Mouse (Mus musculus): ENCODE data around the gene Zfp369. TPM values are rescaled to one million over a fixed set of nuclear protein-coding genes. Genes with fewer than 3 reads are reported as not detected.

Gene Zfp369
- polyA plus RNA-seq (2012), result 0.56 and 0.70 TPM in 2 replicates

- H3K4me1 ChIP-seq (ENCODE audit: control insufficient read depth), result peaks cover 29% of the 10 kb centered on the region
- no peaks in the 10 kb centered on the region for H3K9me3 ChIP-seq (ENCODE audit: control insufficient read depth, low read length)
- TF ChIP-seq TAL1 (IDR thresholded peaks at IDR 0.05; ENCODE audit: low read length) (no peak), GATA1 (IDR thresholded peaks at IDR 0.05; ENCODE audit: low read length) (0 out of 2 replicates have a peak, but pooled peaks have one; percentile 10)
- H3K36me3 ChIP-seq (ENCODE audit: control insufficient read depth), result no peaks in the 10 kb centered on the region
- H3K4me3 ChIP-seq (replicated peaks), result peak within 1 kb of the TSS; percentile 88
- H3K27me3 ChIP-seq (ENCODE audit: control insufficient read depth), result no peaks in the 10 kb centered on the region
These were observed at the start of gene Zfp369 for GRCm38 (mm10) chr13:65278383-65279341. Gene Zfp369, plus strand, starts transcription at chr13:65278814.

GRCm38 (mm10) chr13:65237211-65237610 lies 41.4 kb upstream of the Zfp369 start:
- Histone ChIP-seq H3K4me3 (replicated peaks) (no peak overlapping the region), H3K9me3 (ENCODE audit: control insufficient read depth, low read length) (peaks cover 8% of the 10 kb centered on the region), H3K27me3 (ENCODE audit: control insufficient read depth) (no peaks in the 10 kb centered on the region), H3K36me3 (ENCODE audit: control insufficient read depth) (no peaks in the 10 kb centered on the region; the same call in 1 of the 2 replicates), H3K4me1 (ENCODE audit: control insufficient read depth) (peaks cover 23% of the 10 kb centered on the region)
- no peak for TF ChIP-seq GATA1 (IDR thresholded peaks at IDR 0.05; ENCODE audit: low read length)
- no peak for TF ChIP-seq TAL1 (IDR thresholded peaks at IDR 0.05; ENCODE audit: low read length)

GRCm38 (mm10) chr13:65240509-65241098 lies 38.0 kb upstream of the Zfp369 start:
- no peaks in the 10 kb centered on the region for H3K27me3 ChIP-seq (ENCODE audit: control insufficient read depth)
- H3K36me3 ChIP-seq (ENCODE audit: control insufficient read depth), result peaks cover 15% of the 10 kb centered on the region
- H3K4me1 ChIP-seq (ENCODE audit: control insufficient read depth), result peaks cover 30% of the 10 kb centered on the region
- TF ChIP-seq TAL1 (IDR thresholded peaks at IDR 0.05; ENCODE audit: low read length) (no peak), GATA1 (IDR thresholded peaks at IDR 0.05; ENCODE audit: low read length) (no peak)
- H3K9me3 ChIP-seq (ENCODE audit: control insufficient read depth, low read length), result peaks cover 10% of the 10 kb centered on the region
- H3K4me3 ChIP-seq (replicated peaks), result peak overlapping the region; percentile 99

GRCm38 (mm10) chr13:65241099-65241626 lies 37.5 kb upstream of the Zfp369 start:
- Histone ChIP-seq H3K4me1 (ENCODE audit: control insufficient read depth) (peaks cover 30% of the 10 kb centered on the region), H3K36me3 (ENCODE audit: control insufficient read depth) (peaks cover 21% of the 10 kb centered on the region), H3K9me3 (ENCODE audit: control insufficient read depth, low read length) (peaks cover 16% of the 10 kb centered on the region)

GRCm38 (mm10) chr13:65241627-65242318 lies 36.8 kb upstream of the Zfp369 start:
- H3K4me1 ChIP-seq (ENCODE audit: control insufficient read depth), result peaks cover 30% of the 10 kb centered on the region
- TF ChIP-seq GATA1 (IDR thresholded peaks at IDR 0.05; ENCODE audit: low read length) (no peak), TAL1 (IDR thresholded peaks at IDR 0.05; ENCODE audit: low read length) (no peak)

More at GRCm38 (mm10) chr13:65241099-65241626, 37.5 kb upstream of the Zfp369 start:
- TF ChIP-seq TAL1 (IDR thresholded peaks at IDR 0.05; ENCODE audit: low read length) (no peak), GATA1 (IDR thresholded peaks at IDR 0.05; ENCODE audit: low read length) (0 out of 2 replicates have a peak, but pooled peaks have one; percentile 9)
- peak overlapping the region; percentile 99 for H3K4me3 ChIP-seq (replicated peaks)
- H3K27me3 ChIP-seq (ENCODE audit: control insufficient read depth), result no peaks in the 10 kb centered on the region

GRCm38 (mm10) chr13:65242319-65242787 lies 36.3 kb upstream of the Zfp369 start:
- peaks cover 30% of the 10 kb centered on the region for H3K4me1 ChIP-seq (ENCODE audit: control insufficient read depth)
- TF ChIP-seq TAL1 (IDR thresholded peaks at IDR 0.05; ENCODE audit: low read length), result no peak
- TF ChIP-seq GATA1 (IDR thresholded peaks at IDR 0.05; ENCODE audit: low read length), result no peak
- H3K27me3 ChIP-seq (ENCODE audit: control insufficient read depth), result no peaks in the 10 kb centered on the region
- peaks cover 9% of the 10 kb centered on the region for H3K9me3 ChIP-seq (ENCODE audit: control insufficient read depth, low read length)
- peaks cover 25% of the 10 kb centered on the region for H3K36me3 ChIP-seq (ENCODE audit: control insufficient read depth)
- H3K4me3 ChIP-seq (replicated peaks), result peak overlapping the region; percentile 99

More at GRCm38 (mm10) chr13:65241627-65242318, 36.8 kb upstream of the Zfp369 start:
- peaks cover 21% of the 10 kb centered on the region for H3K36me3 ChIP-seq (ENCODE audit: control insufficient read depth)
- H3K9me3 ChIP-seq (ENCODE audit: control insufficient read depth, low read length), result peaks cover 14% of the 10 kb centered on the region
- H3K4me3 ChIP-seq (replicated peaks), result peak overlapping the region; percentile 99
- no peaks in the 10 kb centered on the region for H3K27me3 ChIP-seq (ENCODE audit: control insufficient read depth)

GRCm38 (mm10) chr13:65243273-65243672 lies 35.3 kb upstream of the Zfp369 start:
- no peak overlapping the region for H3K4me3 ChIP-seq (replicated peaks)
- H3K27me3 ChIP-seq (ENCODE audit: control insufficient read depth), result no peaks in the 10 kb centered on the region
- peaks cover 11% of the 10 kb centered on the region for H3K9me3 ChIP-seq (ENCODE audit: control insufficient read depth, low read length)
- TF ChIP-seq GATA1 (IDR thresholded peaks at IDR 0.05; ENCODE audit: low read length), result no peak
- no peak for TF ChIP-seq TAL1 (IDR thresholded peaks at IDR 0.05; ENCODE audit: low read length)
- H3K4me1 ChIP-seq (ENCODE audit: control insufficient read depth), result peaks cover 30% of the 10 kb centered on the region
- H3K36me3 ChIP-seq (ENCODE audit: control insufficient read depth), result peaks cover 33% of the 10 kb centered on the region

GRCm38 (mm10) chr13:65258175-65258954 lies 20.2 kb upstream of the Zfp369 start:
- peaks cover 5% of the 10 kb centered on the region for H3K36me3 ChIP-seq (ENCODE audit: control insufficient read depth)
- no peak overlapping the region for H3K4me3 ChIP-seq (replicated peaks)
- H3K9me3 ChIP-seq (ENCODE audit: control insufficient read depth, low read length), result peaks cover 61% of the 10 kb centered on the region
- H3K4me1 ChIP-seq (ENCODE audit: control insufficient read depth), result no peaks in the 10 kb centered on the region
- TF ChIP-seq TAL1 (IDR thresholded peaks at IDR 0.05; ENCODE audit: low read length) (no peak), GATA1 (IDR thresholded peaks at IDR 0.05; ENCODE audit: low read length) (no peak)
- H3K27me3 ChIP-seq (ENCODE audit: control insufficient read depth), result peaks cover 26% of the 10 kb centered on the region
